Mouse (Mus musculus): ENCODE results near the gene 2010111I01Rik. TPM values are rescaled to one million over a fixed set of nuclear protein-coding genes. Genes with fewer than 3 reads are reported as not detected.

2010111I01Rik gene
- polyA plus RNA-seq, 2 experiments, result 10.7 to 13.6 TPM

- Histone ChIP-seq H3K9ac (replicated peaks) (no peak overlapping the region), H3K9me3 (ENCODE audit: control insufficient read depth, low read length) (no peaks in the 10 kb centered on the region), H3K4me3 (ENCODE audit: insufficient read depth in 1 of 2, low read depth in 2 of 2, low read length in 2 of 2) (no peak overlapping the region), H3K36me3 (replicated peaks; ENCODE audit: control insufficient read depth, insufficient read depth, low read depth) (no peaks in the 10 kb centered on the region), H3K4me2 (ENCODE audit: low read depth) (no peak overlapping the region), H3K27ac (no peak overlapping the region), H3K4me1 (replicated peaks; ENCODE audit: control insufficient read depth in 2 of 2, insufficient read depth in 2 of 2, low read length in 1 of 2) (no peaks in the 10 kb centered on the region), H3K27me3 (ENCODE audit: control insufficient read depth, insufficient read depth, low read length) (no peaks in the 10 kb centered on the region)
- WGBS (ENCODE audit: insufficient replicate concordance), result 72% methylated on average over 8 of the region's 8 CpGs
- TF ChIP-seq CTCF (IDR thresholded peaks at IDR 0.05; ENCODE audit: low read depth), result no peak
- no peak for TF ChIP-seq EP300 (IDR thresholded peaks at IDR 0.05; ENCODE audit: low read depth)
- ATAC-seq (ENCODE audit: insufficient read depth) (no peak), DNase-seq (ENCODE audit: low read depth in 3 of 3, low spot score in 3 of 3) (no peak)
Observed at GRCm38 (mm10) chr13:63203502-63204278, 239.0 kb downstream of the 2010111I01Rik start.

GRCm38 (mm10) chr13:63205750-63206149 is 241.1 kb downstream of the 2010111I01Rik start:
- DNase-seq (ENCODE audit: low read depth in 3 of 3, low spot score in 3 of 3) (no peak), ATAC-seq (ENCODE audit: insufficient read depth) (no peak)
- Histone ChIP-seq H3K4me2 (ENCODE audit: low read depth) (no peak overlapping the region), H3K4me3 (ENCODE audit: insufficient read depth in 1 of 2, low read depth in 2 of 2, low read length in 2 of 2) (no peak overlapping the region), H3K27me3 (ENCODE audit: control insufficient read depth, insufficient read depth, low read length) (no peaks in the 10 kb centered on the region), H3K4me1 (replicated peaks; ENCODE audit: control insufficient read depth in 2 of 2, insufficient read depth in 2 of 2, low read length in 1 of 2) (no peaks in the 10 kb centered on the region), H3K9ac (replicated peaks) (no peak overlapping the region), H3K27ac (no peak overlapping the region), H3K9me3 (ENCODE audit: control insufficient read depth, low read length) (no peaks in the 10 kb centered on the region), H3K36me3 (replicated peaks; ENCODE audit: control insufficient read depth, insufficient read depth, low read depth) (no peaks in the 10 kb centered on the region)
- TF ChIP-seq CTCF (IDR thresholded peaks at IDR 0.05; ENCODE audit: low read depth), result no peak
- TF ChIP-seq EP300 (IDR thresholded peaks at IDR 0.05; ENCODE audit: low read depth), result no peak
- 61% methylated on average over 4 of the region's 4 CpGs for WGBS (ENCODE audit: insufficient replicate concordance)

GRCm38 (mm10) chr13:63206396-63206795 is 241.7 kb downstream of the 2010111I01Rik start:
- 36% methylated on average over 1 of the region's 1 CpGs for WGBS (ENCODE audit: insufficient replicate concordance)
- ATAC-seq (ENCODE audit: insufficient read depth) (no peak), DNase-seq (ENCODE audit: low read depth in 3 of 3, low spot score in 3 of 3) (no peak)
- no peak overlapping the region for H3K4me3 ChIP-seq (ENCODE audit: insufficient read depth in 1 of 2, low read depth in 2 of 2, low read length in 2 of 2)
- no peaks in the 10 kb centered on the region for H3K4me1 ChIP-seq (replicated peaks; ENCODE audit: control insufficient read depth in 2 of 2, insufficient read depth in 2 of 2, low read length in 1 of 2)
- no peak overlapping the region for H3K4me2 ChIP-seq (ENCODE audit: low read depth)
- no peak overlapping the region for H3K9ac ChIP-seq (replicated peaks)
- H3K27me3 ChIP-seq (ENCODE audit: control insufficient read depth, insufficient read depth, low read length), result no peaks in the 10 kb centered on the region
- H3K36me3 ChIP-seq (replicated peaks; ENCODE audit: control insufficient read depth, insufficient read depth, low read depth), result no peaks in the 10 kb centered on the region
- no peaks in the 10 kb centered on the region for H3K9me3 ChIP-seq (ENCODE audit: control insufficient read depth, low read length)
- H3K27ac ChIP-seq, result no peak overlapping the region
- no peak for TF ChIP-seq CTCF (IDR thresholded peaks at IDR 0.05; ENCODE audit: low read depth)
- TF ChIP-seq EP300 (IDR thresholded peaks at IDR 0.05; ENCODE audit: low read depth), result no peak

- no peaks in the 10 kb centered on the region for H3K9me3 ChIP-seq (ENCODE audit: control insufficient read depth, low read length)
- no peak overlapping the region for H3K4me3 ChIP-seq (ENCODE audit: insufficient read depth in 1 of 2, low read depth in 2 of 2, low read length in 2 of 2)
- peaks cover 0 to 1% of the 10 kb centered on the region in 2 experiments; a peak in 1 of 4 replicates for H3K4me1 ChIP-seq (replicated peaks; ENCODE audit: control insufficient read depth in 2 of 2, insufficient read depth in 2 of 2, low read length in 1 of 2)
- no peak overlapping the region for H3K9ac ChIP-seq (replicated peaks)
- ATAC-seq (ENCODE audit: insufficient read depth) (no peak), DNase-seq (ENCODE audit: low read depth in 3 of 3, low spot score in 3 of 3) (no peak)
- H3K4me2 ChIP-seq (ENCODE audit: low read depth), result no peak overlapping the region
- H3K27ac ChIP-seq, result no peak overlapping the region
- no peaks in the 10 kb centered on the region for H3K36me3 ChIP-seq (replicated peaks; ENCODE audit: control insufficient read depth, insufficient read depth, low read depth)
- H3K27me3 ChIP-seq (ENCODE audit: control insufficient read depth, insufficient read depth, low read length), result no peaks in the 10 kb centered on the region
- TF ChIP-seq CTCF (IDR thresholded peaks at IDR 0.05; ENCODE audit: low read depth), result no peak
- no peak for TF ChIP-seq EP300 (IDR thresholded peaks at IDR 0.05; ENCODE audit: low read depth)
Observed at GRCm38 (mm10) chr13:63216537-63216936, 251.8 kb downstream of the 2010111I01Rik start.

GRCm38 (mm10) chr13:63223026-63223770 is 258.5 kb downstream of the 2010111I01Rik start:
- Histone ChIP-seq H3K4me2 (ENCODE audit: low read depth) (no peak overlapping the region), H3K9me3 (ENCODE audit: control insufficient read depth, low read length) (no peaks in the 10 kb centered on the region), H3K36me3 (replicated peaks; ENCODE audit: control insufficient read depth, insufficient read depth, low read depth) (no peaks in the 10 kb centered on the region), H3K9ac (replicated peaks) (no peak overlapping the region), H3K27me3 (ENCODE audit: control insufficient read depth, insufficient read depth, low read length) (no peaks in the 10 kb centered on the region), H3K4me1 (replicated peaks; ENCODE audit: control insufficient read depth in 2 of 2, insufficient read depth in 2 of 2, low read length in 1 of 2) (no peaks in the 10 kb centered on the region), H3K27ac (no peak overlapping the region), H3K4me3 (ENCODE audit: insufficient read depth in 1 of 2, low read depth in 2 of 2, low read length in 2 of 2) (no peak overlapping the region)
- TF ChIP-seq CTCF (IDR thresholded peaks at IDR 0.05; ENCODE audit: low read depth) (no peak), EP300 (IDR thresholded peaks at IDR 0.05; ENCODE audit: low read depth) (no peak)
- WGBS (ENCODE audit: insufficient replicate concordance), result 84% methylated on average over 7 of the region's 8 CpGs
- DNase-seq (ENCODE audit: low read depth in 3 of 3, low spot score in 3 of 3), result no peak
- no peak for ATAC-seq (ENCODE audit: insufficient read depth)

All from liver, embryonic 14.5 days (tissue).